Mouse (Mus musculus) bone marrow macrophage, adult 2 months (primary cell): Measurements from ENCODE around the gene Pax8. TPM values are rescaled to one million over a fixed set of nuclear protein-coding genes. Genes with fewer than 3 reads are reported as not detected.
A peak's percentile ranks its signal among the peaks of the same experiment; 100 is the strongest.

Source experiments
- H3K27ac ChIP-seq: 2 replicates; pipeline ENCODE4 v1.5.1; 2012; ENCODE audit warnings: low read depth, low read length; ENCODE audit not compliant: insufficient read depth
- H3K4me1 ChIP-seq: 2 replicates; pipeline ENCODE4 v1.6.1; 2012; ENCODE audit warnings: low read length; ENCODE audit not compliant: control insufficient read depth, insufficient read depth
- H3K4me3 ChIP-seq: 2 replicates; pipeline ENCODE4 v1.5.1; 2012; ENCODE audit warnings: mild to moderate bottlenecking, low read length, moderate library complexity; ENCODE audit not compliant: insufficient read depth
- CTCF ChIP-seq: IDR thresholded peaks from 2 replicates; pipeline ENCODE4 v1.5.1; 2012; ENCODE audit warnings: low read depth, mild to moderate bottlenecking, low read length, moderate library complexity
- POLR2A ChIP-seq: IDR thresholded peaks from 2 replicates; pipeline ENCODE4 v1.6.1; 2012; ENCODE audit warnings: mild to moderate bottlenecking, low read depth, low read length, borderline replicate concordance
- polyA plus RNA-seq: library from polyadenylated mRNA; stranded (reverse); fragments of >200 nt; gene quantifications from 2 replicates; pipeline ENCODE4 v1.2.4, GENCODE M21; 2012; ENCODE audit not compliant: missing spikeins, insufficient read depth, insufficient read length

Pax8 gene
- not detected in 2 replicates for polyA plus RNA-seq

DNA sequence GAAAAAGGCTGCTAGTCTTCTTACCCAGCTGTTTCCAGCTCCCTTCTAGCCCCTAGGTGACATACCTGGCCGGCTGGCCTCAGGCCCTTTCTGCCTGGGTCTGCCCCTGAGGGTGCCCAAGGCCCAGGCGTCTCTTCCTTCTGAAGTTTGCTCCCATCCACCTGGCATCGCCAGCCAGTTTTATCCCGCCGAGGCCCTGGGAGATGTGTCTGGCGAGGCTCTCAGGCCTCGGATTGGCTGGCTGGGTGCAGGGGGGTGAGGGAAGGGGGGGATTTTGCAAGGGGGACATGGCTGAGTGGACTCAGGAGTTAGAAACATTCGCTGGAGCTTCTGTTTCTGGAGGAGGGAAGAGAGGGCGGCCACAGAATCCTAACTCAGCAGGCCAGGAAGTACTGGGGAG lies at the start of gene Pax8:
Gene Pax8 (minus strand): TSS at position 180 of the 400 bp plus-strand sequence.
- Histone ChIP-seq H3K4me3 (no peak within 1 kb of the TSS), H3K4me1 (no peaks in the 10 kb centered on the region), H3K27ac (no peak within 1 kb of the TSS)
- TF ChIP-seq POLR2A (no peak), CTCF (no peak)

DNA sequence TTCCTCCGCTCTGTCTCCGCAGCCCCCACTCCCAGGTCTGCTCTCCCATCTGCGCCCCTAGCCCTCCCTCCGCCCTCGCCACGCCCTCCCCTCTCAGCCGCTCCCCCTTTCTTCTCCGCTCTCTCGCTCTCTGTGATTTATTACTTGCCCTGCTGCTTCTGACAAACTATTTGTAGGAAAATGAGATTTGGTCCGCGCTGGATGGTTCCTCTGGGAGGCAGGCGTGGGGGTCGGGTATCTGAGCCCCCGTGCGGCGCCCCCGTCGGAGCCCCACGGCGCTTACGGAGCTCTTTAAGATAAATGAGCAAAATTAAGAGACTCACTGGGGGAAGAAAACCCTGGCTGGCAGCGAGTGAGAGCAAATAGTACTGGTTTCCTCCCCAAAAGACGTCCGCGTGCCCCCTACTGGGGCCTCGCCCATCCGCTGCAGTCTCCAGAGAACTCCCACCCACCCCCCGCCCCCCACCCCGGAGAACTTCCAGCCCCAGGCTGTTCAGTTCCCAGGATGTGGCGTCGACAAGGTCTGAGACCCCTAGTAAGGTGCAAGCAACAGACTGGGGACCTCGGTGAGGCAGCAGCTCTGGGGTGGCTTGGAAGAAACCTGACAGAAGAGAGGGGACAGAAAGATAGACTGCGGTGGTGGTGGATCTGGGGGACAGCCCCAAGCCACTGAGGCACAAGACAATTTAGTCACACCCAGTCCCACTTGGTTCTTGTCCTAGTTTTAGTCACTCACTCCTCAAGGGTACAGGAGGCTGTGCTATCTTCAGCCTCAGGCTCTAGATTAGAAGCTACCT lies 46.2 kb upstream of the Pax8 start:
- H3K4me3 ChIP-seq, result no peak overlapping the region
- H3K4me1 ChIP-seq, result no peaks in the 10 kb centered on the region
- H3K27ac ChIP-seq, result no peak overlapping the region
- TF ChIP-seq POLR2A (no peak), CTCF (no peak)

DNA sequence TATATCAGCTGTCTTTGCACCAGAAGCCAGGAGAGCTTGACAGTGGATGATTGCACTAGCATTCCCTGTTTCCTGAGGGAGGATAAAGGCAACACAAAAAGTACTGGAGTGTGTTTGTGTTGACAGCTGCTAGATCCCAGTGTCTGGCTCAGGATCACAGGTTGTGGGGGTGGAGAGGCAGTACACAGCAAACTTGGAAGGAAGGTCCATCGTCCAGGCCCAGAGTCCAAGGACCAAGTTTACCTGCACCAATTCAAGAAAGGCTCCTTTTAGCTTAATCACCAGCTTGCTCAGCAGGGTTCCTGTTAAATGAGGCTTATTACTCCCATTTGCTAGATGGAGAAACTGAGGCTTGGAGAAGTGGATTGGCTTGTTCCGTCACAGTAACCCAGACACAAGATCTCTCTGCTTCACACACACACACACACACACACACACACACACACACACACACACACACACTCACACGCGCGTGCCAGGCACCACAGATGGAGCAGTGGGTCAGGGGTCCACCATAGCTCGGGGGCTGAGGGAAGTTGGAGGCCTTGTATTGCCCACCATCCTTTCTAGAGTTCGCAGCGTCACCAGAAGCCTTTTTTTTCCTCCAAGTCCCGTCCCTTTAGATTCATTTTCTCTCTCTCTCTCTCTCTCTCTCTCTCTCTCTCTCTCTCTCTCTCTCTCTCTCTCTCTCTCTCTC lies 45.3 kb upstream of the Pax8 start:
- TF ChIP-seq POLR2A (no peak), CTCF (no peak)
- H3K27ac ChIP-seq, result no peak overlapping the region
- no peaks in the 10 kb centered on the region for H3K4me1 ChIP-seq
- H3K4me3 ChIP-seq, result no peak overlapping the region

DNA sequence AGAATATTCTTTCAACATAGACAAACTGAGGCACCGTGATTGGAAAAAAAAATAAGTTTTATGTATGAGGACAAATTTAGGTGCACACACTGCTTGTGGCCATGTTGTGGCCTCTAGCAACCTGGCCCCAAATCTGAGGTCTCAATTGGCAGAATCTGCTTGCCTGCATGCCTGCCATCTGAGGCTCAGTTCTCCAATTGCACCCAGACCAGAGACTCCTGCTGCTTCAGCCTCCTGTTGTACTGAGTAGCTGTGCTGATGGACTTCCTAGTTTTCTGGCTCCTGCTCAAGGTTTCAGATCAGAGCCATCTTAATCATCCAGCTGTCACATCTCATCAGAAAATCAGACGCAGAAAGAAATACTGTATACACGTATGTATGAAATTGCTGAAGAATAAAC lies 41.5 kb upstream of the Pax8 start:
- Histone ChIP-seq H3K4me1 (no peaks in the 10 kb centered on the region), H3K4me3 (no peak overlapping the region), H3K27ac (no peak overlapping the region)
- no peak for TF ChIP-seq CTCF
- TF ChIP-seq POLR2A, result no peak

DNA sequence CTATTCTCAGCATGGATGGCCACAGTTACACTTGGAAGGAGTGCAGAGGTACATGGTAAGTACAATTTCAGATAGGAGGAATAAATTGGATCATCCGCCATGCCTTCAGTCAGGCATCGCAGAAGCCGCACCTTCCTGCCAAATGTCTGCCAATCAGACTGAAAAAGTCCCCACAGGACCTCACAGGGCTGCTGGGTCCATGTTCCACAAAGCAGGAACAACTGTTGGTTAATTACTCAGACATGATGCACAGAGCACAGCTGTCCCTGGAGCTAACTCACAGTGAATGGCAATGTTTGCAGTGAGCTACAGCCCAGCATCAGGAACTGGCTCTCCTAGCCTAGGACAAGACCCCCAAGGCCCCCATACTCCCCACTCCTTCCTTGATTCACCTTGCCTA lies 32.0 kb upstream of the Pax8 start:
- TF ChIP-seq CTCF, result no peak
- no peak for TF ChIP-seq POLR2A
- Histone ChIP-seq H3K4me3 (no peak overlapping the region), H3K4me1 (no peaks in the 10 kb centered on the region), H3K27ac (no peak overlapping the region)

DNA sequence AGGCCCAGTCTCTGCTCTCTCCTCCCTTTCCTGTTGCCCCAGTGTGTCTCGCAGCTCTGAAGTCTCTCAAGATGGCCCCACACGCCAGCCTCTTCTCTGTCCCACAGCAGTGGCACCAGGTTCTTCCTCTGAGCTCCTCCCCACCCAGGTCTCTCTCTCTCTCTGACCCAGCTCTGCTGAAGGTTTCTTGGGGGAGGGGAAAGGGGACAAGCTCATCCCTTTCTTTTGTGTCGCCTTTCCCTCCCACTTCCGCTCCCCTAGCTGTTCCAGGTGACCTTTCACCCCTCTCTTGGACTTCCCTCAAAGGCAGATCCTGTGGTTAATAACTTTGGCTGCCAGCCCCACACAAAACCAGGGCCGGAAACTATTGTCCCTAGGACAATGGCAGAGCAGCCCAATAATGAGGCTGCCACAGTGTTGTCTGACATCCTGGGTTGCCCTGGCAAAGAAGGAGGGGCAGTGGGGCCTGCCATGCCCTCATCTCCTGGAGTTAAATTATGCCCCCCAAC lies 27.6 kb upstream of the Pax8 start:
- TF ChIP-seq CTCF, result no peak
- Histone ChIP-seq H3K4me1 (no peaks in the 10 kb centered on the region), H3K4me3 (no peak overlapping the region), H3K27ac (no peak overlapping the region)

DNA sequence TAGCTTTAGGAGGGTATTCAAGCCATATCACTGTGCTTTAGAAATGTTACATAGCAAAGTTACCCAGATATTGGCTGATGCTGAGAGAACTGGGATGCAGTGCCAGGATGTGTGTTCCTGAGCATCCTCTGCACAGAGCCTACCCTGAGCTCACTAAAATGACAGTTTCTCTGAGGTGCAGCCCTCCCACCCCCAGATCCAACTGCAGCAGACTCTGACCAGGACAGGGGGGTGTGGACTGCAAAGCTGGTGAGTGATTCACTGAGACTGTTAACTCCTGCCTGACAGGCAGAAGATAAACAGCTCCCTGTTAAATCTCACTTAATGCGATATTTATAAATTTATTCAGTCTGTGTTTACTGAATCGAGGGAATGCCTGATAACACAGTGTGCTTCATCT lies 25.5 kb upstream of the Pax8 start:
- no peak overlapping the region for H3K27ac ChIP-seq
- H3K4me3 ChIP-seq, result no peak overlapping the region
- no peaks in the 10 kb centered on the region for H3K4me1 ChIP-seq
- TF ChIP-seq CTCF (no peak), POLR2A (no peak)

DNA sequence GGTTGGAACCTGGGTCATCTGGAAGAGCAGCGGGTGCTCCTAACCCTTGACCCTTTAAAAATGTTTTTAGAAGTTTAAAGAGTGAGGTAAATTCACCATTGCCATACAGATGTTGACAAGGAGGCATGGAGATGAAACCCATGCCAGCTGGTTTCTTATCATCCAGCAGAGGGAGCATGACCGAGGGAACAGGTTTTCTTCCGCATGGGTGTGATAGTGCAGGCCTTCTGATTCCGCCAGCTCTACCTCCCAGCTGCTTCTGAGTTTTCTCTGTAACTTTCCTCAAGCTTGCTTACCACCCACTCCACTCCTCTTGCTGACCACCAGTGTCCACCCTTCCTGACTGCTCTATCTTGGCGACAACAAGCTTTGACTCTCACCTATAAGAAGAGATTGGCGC lies 15.2 kb upstream of the Pax8 start:
- no peaks in the 10 kb centered on the region for H3K4me1 ChIP-seq
- no peak for TF ChIP-seq POLR2A
- TF ChIP-seq CTCF, result peak; percentile 41
- H3K4me3 ChIP-seq, result no peak overlapping the region
- no peak overlapping the region for H3K27ac ChIP-seq

DNA sequence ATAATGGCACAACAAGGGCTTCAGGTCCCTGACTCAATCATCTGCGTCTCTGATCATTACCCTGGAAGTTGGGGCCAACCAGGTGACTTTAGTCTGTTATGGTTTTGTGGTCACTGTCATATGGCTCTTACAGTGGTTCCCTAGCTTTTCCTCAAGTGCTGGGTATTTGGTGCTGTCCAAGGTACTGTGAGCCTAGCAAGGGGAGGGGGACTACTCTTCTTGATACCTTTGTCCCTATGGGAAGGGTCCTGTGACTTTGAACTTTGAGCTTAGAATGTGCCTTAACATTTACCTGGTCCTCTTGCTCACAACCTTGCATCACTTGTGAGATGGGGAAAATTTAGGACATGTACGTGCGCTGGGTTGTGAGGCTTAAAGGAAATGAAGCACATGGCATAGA lies 13.3 kb upstream of the Pax8 start:
- Histone ChIP-seq H3K4me1 (no peaks in the 10 kb centered on the region), H3K4me3 (no peak overlapping the region), H3K27ac (no peak overlapping the region)
- TF ChIP-seq POLR2A (no peak), CTCF (no peak)
